Mouse (Mus musculus) forebrain, embryonic 14.5 days (tissue): Measurements from ENCODE around the gene Aldh8a1. TPM values are rescaled to one million over a fixed set of nuclear protein-coding genes. Genes with fewer than 3 reads are reported as not detected.

Experiments used
- polyA plus RNA-seq: library from polyadenylated mRNA; unstranded; fragments of >200 nt; fragmentation: Nextera tagmentation; extraction: Ambion mirVana; gene quantifications from 2 replicates; pipeline ENCODE4 v1.2.1, GENCODE M21; 2014

Aldh8a1 gene
- polyA plus RNA-seq, 1 experiment from 2014 or later: not detected

Other genes with a start within 250 kb of the Aldh8a1 start
- gene Myb, start 216.3 kb upstream of the Aldh8a1 start, polyA plus RNA-seq: 2.6 and 3.2 TPM in 2 replicates
- gene Hbs1l, start 81.3 kb upstream of the Aldh8a1 start, polyA plus RNA-seq: 95.0 and 111 TPM in 2 replicates
- not detected in 2 replicates for gene 1700020N01Rik, start 215.9 kb downstream of the Aldh8a1 start, polyA plus RNA-seq